Mouse (Mus musculus): ENCODE results near the gene Nipsnap3a.
A peak's percentile ranks its signal among the peaks of the same experiment; 100 is the strongest.

The Nipsnap3a gene

DNA sequence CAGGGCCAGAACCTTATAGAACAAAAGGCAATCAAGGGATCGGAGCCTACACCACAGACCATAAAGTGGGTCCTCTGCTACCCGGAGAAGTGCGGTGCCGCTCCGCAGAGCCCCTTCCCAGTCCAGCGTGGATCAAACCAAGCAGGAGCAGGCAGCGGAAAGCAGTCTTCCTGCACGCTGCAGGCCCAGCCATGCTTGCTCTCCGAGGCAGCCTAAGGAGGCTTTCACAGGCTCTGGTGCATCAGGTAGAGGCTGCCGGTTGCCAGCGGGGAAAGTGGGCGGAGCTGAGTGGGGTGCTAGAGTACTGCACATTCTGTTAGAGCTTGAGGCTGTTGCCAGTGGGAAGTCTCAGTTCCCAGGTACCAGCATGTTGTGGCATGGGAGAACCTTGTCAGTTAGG is at the start of gene Nipsnap3a:
Nipsnap3a (plus strand) TSS at position 25 of the 400 bp plus-strand sequence.
- DNase-seq (ENCODE audit: low spot score) = no peak

DNA sequence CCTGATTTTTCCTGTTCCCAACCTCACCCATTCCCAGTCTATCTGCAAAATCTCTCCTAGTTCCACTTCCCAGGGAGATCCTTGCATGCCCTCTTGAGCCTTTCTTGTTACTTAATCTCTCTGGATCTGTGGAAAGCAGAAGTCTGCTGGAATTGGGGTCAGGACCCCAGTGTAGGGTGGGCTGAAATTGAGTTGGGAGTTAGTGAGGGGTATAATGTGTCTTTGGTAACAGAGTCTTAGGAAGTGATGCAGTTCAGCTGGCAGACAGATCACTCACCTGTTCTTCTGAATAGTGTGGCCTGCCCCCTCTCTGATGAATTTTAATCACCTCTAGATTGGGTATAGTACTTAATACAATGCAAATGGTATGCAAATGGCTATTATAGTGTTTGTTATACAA is 42.4 kb upstream of the Nipsnap3a start:
- DNase-seq (ENCODE audit: low spot score) = no peak

DNA sequence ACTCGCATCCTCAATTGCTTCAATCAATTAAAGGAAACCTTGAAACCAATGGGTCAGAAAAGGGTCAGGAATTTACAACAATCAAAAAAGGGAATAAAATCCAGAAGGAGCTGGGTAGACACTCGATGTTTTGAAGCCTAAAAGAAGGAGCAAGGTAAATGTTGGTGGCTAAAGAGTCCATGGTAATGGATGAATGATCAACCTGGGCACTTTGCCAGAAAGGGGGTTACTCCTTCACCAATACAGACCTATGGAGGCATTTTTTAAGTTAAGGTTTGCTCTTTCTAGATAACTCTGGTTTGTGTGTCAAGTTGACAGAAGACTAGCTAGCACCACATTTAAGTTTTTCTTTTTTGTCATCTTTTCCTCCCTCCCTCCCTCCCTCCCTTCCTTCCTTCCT is 40.1 kb upstream of the Nipsnap3a start:
- DNase-seq (ENCODE audit: low spot score) = no peak

DNA sequence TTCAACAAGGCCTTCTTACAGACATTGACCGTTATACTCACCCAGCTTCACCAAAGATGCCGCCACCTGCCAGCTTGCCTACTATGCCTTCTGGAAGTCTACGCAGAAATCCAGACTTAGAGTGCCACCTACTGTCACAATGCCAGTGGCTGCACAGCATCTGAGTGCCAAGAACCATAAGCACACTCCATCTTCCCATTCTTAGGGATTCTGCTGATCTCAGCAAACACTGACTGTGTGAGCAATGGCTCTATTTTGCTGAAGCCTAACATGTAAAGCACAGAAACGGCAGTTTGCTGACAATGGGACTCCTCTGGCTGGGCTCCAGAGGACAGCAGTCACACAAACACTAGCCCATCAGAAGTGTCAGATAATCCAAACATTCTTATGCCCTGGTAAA is 30.4 kb upstream of the Nipsnap3a start:
- no peak for DNase-seq (ENCODE audit: low spot score)

- DNase-seq (ENCODE audit: low spot score) = no peak
Measured at GRCm38 (mm10) chr4:52964247-52964646, 24.8 kb upstream of the Nipsnap3a start, which contains the start of gene Olfr270. Gene Olfr270, plus strand, starts transcription at chr4:52964547.

GRCm38 (mm10) chr4:52985216-52985615 is 3.9 kb upstream of the Nipsnap3a start:
- DNase-seq (ENCODE audit: low spot score) = no peak

- DNase-seq (ENCODE audit: low spot score) = no peak
Measured at GRCm38 (mm10) chr4:52986266-52986665, 2.8 kb upstream of the Nipsnap3a start.

- DNase-seq (ENCODE audit: low spot score) = no peak
Measured at GRCm38 (mm10) chr4:52999449-52999848, 10.4 kb downstream of the Nipsnap3a start.

DNA sequence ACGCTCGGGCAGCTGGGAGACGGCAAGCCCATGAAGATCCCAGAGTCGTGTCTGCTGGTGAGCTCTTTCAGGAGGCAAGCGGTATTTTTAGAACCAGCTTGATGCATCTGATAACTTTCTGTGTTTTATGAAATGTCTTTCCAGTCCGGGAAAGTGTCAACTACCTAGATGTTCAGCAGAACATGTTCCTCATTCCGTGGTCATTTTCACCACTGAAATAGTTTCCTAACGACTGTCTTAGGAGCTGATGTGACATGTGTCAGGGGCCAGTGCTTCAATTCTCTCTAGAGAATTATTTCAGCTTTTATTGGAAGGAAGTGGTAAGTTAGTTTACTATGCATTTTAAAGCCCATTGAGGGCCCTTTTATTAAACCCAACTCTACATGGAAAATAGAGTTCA is 11.1 kb downstream of the Nipsnap3a start:
- no peak for DNase-seq (ENCODE audit: low spot score)

GRCm38 (mm10) chr4:53009183-53009582 is 20.1 kb downstream of the Nipsnap3a start:
- DNase-seq (ENCODE audit: low spot score) = no peak

DNA sequence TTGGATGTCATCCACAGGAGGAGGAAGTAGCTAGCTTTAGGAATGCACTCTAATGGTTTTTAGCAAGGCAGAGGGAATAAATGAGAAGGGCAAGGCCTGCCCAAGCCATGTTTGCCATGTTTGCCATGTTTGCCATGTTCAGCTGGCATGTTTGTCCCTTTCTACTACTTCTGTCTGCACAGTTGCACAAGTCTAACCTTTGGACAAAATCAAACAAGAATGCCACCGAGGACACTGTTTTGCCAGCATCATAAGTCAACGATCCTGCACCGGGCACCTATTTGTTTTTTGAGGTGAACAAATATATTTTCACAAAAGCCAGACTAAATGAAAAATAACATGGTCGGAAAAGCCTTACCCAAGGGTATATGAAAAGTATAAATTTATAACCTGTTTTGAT is 20.8 kb downstream of the Nipsnap3a start:
- DNase-seq (ENCODE audit: low spot score) = no peak

DNA sequence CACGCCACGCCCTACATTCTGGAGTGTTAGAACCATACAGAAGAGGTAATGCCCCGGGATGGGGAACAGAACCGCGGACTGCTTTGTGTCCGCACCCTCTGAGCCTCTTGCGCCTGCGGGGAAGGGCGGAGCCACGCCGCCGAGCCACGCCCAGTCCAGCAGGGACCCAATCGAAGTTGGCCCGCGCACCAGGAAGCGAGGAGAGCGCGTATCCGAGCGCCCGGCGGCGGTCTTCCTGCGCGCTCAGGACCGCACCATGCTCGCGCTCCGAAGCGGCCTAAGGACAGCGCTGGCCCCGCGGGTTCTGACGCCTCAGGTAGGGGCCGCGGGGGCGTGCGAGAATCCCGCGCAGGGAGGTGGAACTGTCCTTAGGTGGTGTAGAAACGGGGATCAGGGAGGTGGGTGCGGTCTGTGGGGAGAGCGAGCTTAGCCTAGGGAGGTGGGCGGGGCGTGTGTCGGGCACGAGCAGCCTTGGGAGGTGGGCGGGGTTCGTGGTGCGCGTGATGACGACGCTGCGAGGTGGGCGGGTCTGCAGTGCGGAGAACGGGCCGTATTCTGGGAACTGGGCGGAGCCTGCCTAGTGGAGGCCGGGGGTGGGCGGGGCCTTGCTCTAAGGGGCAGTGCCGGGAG is 22.8 kb downstream of the Nipsnap3a start, which contains the start of gene Nipsnap3b:
Nipsnap3b (plus strand) TSS at position 149 of the 630 bp plus-strand sequence.
- peak; percentile 96 for DNase-seq (ENCODE audit: low spot score)

DNA sequence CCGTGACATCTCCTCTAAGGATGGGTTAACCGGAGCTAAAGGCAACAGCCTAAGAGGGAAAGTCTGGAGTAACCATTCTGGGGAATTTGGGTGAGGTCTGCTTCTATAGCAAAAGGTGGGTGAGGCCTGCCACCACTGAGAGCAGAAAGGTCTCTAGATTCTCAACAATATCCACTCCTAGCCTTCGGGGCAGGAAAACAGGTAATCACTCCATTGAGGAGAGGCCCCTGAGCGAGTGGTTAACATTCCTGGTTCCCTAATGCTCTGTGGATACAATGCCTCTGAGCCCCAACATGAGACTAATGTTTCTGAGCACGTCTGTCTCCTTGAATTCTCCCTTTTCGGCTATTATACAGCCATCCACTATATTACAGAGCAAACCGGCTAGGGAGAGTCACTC is 25.3 kb downstream of the Nipsnap3a start:
- DNase-seq (ENCODE audit: low spot score) = no peak

DNA sequence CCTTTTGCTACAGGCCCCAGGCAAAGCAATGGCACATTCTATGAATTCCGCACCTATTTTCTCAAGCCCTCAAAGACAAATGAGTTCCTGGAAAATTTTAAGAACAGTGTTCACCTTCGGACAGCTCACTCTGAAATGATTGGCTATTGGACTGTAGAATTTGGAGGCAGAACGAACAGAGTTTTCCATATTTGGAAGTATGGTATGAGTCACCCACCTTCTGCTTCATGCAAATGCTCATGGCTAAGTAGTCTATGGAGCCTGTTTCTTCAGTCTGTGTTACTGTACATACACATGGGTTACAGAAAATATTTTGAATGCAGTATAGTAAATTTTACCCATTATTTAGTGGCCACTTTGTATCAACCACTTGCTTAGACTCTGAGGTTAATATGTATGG is 26.0 kb downstream of the Nipsnap3a start:
- no peak for DNase-seq (ENCODE audit: low spot score)

DNA sequence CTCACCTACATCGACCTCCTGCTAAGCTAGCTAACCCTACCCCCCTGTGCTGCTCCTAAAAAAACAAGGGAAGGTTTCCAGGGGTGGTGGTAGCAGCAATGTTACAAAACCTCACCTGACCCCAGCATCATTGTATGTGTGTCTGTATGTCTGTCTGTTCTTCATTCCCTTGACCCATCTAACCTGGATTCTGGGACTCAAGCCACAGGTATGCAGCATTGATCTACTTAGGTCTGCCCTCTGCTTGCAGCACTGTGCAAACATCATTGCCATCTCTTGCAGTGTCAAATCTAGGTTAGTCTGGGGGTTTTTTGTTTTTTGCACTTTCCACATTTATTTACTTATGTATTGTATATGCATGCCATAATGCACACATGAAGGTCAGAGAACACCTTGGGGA is 29.3 kb downstream of the Nipsnap3a start:
- no peak for DNase-seq (ENCODE audit: low spot score)

- DNase-seq (ENCODE audit: low spot score) = no peak
Measured at GRCm38 (mm10) chr4:53023189-53023925, 34.3 kb downstream of the Nipsnap3a start.

DNA sequence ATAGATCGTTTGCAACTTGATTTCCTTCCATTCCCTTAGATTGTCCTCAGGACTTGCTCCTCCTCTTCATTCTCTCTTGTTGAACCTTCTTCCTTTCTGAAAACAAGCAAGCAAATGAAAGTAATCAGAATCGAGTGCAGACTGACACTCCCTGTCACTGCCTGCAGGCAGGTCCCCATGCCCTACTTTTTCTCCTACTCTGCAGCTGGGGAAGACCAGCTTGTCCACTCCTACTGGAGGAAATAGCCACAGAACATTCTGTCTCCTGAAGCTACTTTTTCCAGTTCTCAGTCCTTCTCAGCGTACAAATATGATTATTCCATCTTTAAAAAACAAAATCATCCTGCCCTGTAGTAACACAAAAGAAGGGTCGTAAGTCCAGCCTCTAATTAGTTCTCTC is 35.3 kb downstream of the Nipsnap3a start:
- no peak for DNase-seq (ENCODE audit: low spot score)

GRCm38 (mm10) chr4:53027811-53028210 is 38.7 kb downstream of the Nipsnap3a start:
- no peak for DNase-seq (ENCODE audit: low spot score)

- no peak for DNase-seq (ENCODE audit: low spot score)
Measured at GRCm38 (mm10) chr4:53030326-53030948, 41.4 kb downstream of the Nipsnap3a start.

GRCm38 (mm10) chr4:53043819-53044218 is 54.7 kb downstream of the Nipsnap3a start:
- no peak for DNase-seq (ENCODE audit: low spot score)

DNA sequence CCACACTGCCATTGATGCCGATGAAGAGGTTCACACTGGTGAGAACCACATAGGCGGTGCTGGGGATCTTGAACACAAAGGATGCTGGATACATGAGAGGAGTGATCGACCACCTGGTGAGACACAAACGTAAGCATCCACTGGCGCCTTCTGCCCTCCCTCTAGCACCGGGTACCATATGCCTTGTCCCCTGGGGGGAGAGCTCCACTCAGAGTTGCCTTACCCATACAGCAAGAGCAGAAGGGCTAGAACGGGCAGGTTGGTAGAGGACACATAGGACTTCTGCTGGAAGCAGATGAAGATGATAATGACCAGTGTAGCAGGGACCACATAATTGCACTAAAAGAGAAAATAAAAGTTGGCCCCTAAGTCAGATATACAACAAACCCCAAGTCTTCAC is 56.7 kb downstream of the Nipsnap3a start:
- DNase-seq (ENCODE audit: low spot score) = no peak

DNA sequence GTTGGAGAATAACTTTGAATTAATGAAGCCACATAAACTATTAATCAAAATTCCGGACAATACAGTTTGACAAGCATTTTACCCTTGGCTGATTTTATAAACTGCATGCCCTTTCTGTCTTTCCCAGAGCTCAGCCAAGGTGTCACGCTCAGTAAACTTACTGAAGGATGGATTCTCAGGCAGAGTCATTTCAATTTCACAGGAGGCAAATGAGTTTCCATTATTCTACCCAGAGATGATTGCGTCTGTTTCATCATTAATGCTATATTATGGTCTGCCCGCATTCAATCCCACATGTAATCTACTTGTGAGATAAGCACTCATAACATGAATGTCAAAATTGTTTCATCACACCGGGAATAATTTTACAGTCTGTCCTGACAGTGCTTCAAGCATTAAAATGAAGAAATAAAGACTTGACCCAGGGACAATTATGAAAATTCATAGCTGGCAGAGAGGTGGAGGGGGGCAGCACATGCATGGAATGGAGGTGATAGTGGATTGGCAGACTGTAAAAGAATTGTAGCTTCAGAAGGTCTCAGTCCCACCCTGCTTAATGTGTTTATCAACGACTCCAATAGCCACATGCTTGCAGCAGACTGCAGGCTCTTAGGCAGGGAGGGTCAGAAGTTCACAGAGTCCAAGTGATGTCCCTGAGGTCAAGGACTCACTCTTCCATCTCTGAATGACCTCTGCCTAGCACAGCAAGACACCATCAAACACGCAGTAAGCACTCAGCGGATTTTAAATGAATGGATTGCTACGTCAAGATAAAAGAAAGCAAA is 57.4 kb downstream of the Nipsnap3a start:
- DNase-seq (ENCODE audit: low spot score) = no peak
